Mouse (Mus musculus) erythroblast, embryonic 14.5 days (primary cell): ENCODE measurements around the gene Syn3.

ENCODE experiments used
- GATA1 ChIP-seq: IDR thresholded peaks from 2 replicates; pipeline ENCODE4 v1.6.1; 2012; ENCODE audit warnings: low read length, inconsistent platforms, mixed read lengths
- TAL1 ChIP-seq: IDR thresholded peaks from 3 replicates; pipeline ENCODE4 v1.6.1; 2012; ENCODE audit warnings: low read length, inconsistent platforms, mixed read lengths

- no peak for TF ChIP-seq GATA1
- no peak for TF ChIP-seq TAL1
These were observed 197.6 kb downstream of the Syn3 start for GRCm38 (mm10) chr10:86301117-86301490.
